Mouse (Mus musculus) CH12.LX (cell line): ENCODE results near the gene Trabd2b. TPM values are rescaled to one million over a fixed set of nuclear protein-coding genes. Genes with fewer than 3 reads are reported as not detected.
A peak's percentile ranks its signal among the peaks of the same experiment; 100 is the strongest.

Experiments
- DNase-seq: peaks from one replicate; pipeline ENCODE4 v3.0.0-alpha.2; 2013; ENCODE audit errors: extremely low read depth
- H3K27ac ChIP-seq: 2 replicates; pipeline ENCODE4 v1.5.1; 2012; ENCODE audit warnings: low read depth, mild to moderate bottlenecking, control low read depth, moderate library complexity; ENCODE audit not compliant: insufficient read depth
- H3K27me3 ChIP-seq: replicated peaks from 2 replicates; pipeline ENCODE3; 2012; ENCODE audit warnings: inconsistent platforms
- H3K36me3 ChIP-seq, 2 experiments: replicated peaks in 1 of 2; 2 replicates each; pipeline versions ENCODE3 to v1.6.1; 2012; ENCODE audit warnings: inconsistent platforms in 1 of 2, low read length in 1 of 2, mild to moderate bottlenecking in 1 of 2, mixed read lengths in 1 of 2, moderate library complexity in 1 of 2; ENCODE audit not compliant: control insufficient read depth in 1 of 2, insufficient read depth in 1 of 2
- H3K4me1 ChIP-seq, 2 experiments: 2 replicates each; pipeline ENCODE4 v1.6.1; 2012; ENCODE audit warnings: inconsistent platforms in 1 of 2, moderate library complexity in 1 of 2; ENCODE audit not compliant: insufficient read depth in 2 of 2, control insufficient read depth in 1 of 2
- H3K4me2 ChIP-seq: 2 replicates; pipeline ENCODE4 v1.6.1; 2012; ENCODE audit warnings: low read depth, mild to moderate bottlenecking, control low read depth; ENCODE audit not compliant: poor library complexity, insufficient read depth, severe bottlenecking
- H3K4me3 ChIP-seq, 3 experiments: fragments of 150-350 bp in 1 of 3; sonication (generic) in 1 of 3; replicated peaks in 1 of 3; 2 replicates each; pipeline versions ENCODE3 to v1.5.1; 2011 to 2012; ENCODE audit warnings: low read depth in 2 of 3, low read length in 2 of 3, mild to moderate bottlenecking in 2 of 3, moderate library complexity in 2 of 3, control low read depth in 1 of 3, improper control_type of control experiment in 1 of 3, inconsistent platforms in 1 of 3, mixed read lengths in 1 of 3; ENCODE audit not compliant: poor library complexity in 1 of 3
- H3K79me2 ChIP-seq: replicated peaks from 2 replicates; pipeline ENCODE4 v1.6.1; 2012; ENCODE audit warnings: mild to moderate bottlenecking, moderate library complexity; ENCODE audit not compliant: control insufficient read depth, poor library complexity, insufficient read depth, severe bottlenecking; ENCODE audit errors: extremely low read depth
- H3K9ac ChIP-seq: 2 replicates; pipeline ENCODE4 v1.6.1; 2012; ENCODE audit warnings: low read depth, mild to moderate bottlenecking, control low read depth, moderate library complexity; ENCODE audit not compliant: insufficient read depth
- H3K9me3 ChIP-seq: replicated peaks from 2 replicates; pipeline ENCODE3; 2012; ENCODE audit warnings: low read length, inconsistent platforms, mixed read lengths
- BHLHE40 ChIP-seq: IDR thresholded peaks from 2 replicates; pipeline ENCODE4 v1.6.1; 2011; ENCODE audit warnings: mild to moderate bottlenecking, low read depth, low read length, improper control_type of control experiment
- CHD1 ChIP-seq: IDR thresholded peaks from 2 replicates; pipeline ENCODE4 v1.6.1; 2012; ENCODE audit warnings: low read depth, low read length, improper control_type of control experiment, inconsistent platforms
- CHD2 ChIP-seq: IDR thresholded peaks from 2 replicates; pipeline ENCODE4 v1.6.1; 2011; ENCODE audit warnings: low read length, improper control_type of control experiment
- CTCF ChIP-seq, 2 experiments: IDR thresholded peaks in 1 of 2; conservative IDR thresholded peaks in 1 of 2; 2 replicates each; pipeline ENCODE4 v1.5.1; 2011 to 2012; ENCODE audit warnings: low read depth in 2 of 2, low read length in 2 of 2, improper control_type of control experiment in 1 of 2, inconsistent platforms in 1 of 2, mild to moderate bottlenecking in 1 of 2, moderate library complexity in 1 of 2
- E2F4 ChIP-seq: IDR thresholded peaks from 2 replicates; pipeline ENCODE4 v1.6.1; 2011; ENCODE audit warnings: low read depth, low read length, improper control_type of control experiment; ENCODE audit not compliant: insufficient replicate concordance
- ELF1 ChIP-seq: IDR thresholded peaks from 2 replicates; pipeline ENCODE4 v1.6.1; 2014; ENCODE audit warnings: low read depth, mild to moderate bottlenecking, inconsistent platforms, low read length, improper control_type of control experiment
- EP300 ChIP-seq: IDR thresholded peaks from 2 replicates; pipeline ENCODE4 v1.6.1; 2011; ENCODE audit warnings: low read length, improper control_type of control experiment
- IRF4 ChIP-seq: IDR thresholded peaks from 2 replicates; pipeline ENCODE4 v1.6.1; 2014; ENCODE audit warnings: low read depth, mild to moderate bottlenecking, inconsistent platforms, low read length, improper control_type of control experiment
- JUN ChIP-seq: IDR thresholded peaks from 2 replicates; pipeline ENCODE4 v1.6.1; 2011; ENCODE audit warnings: low read depth, mild to moderate bottlenecking, low read length, improper control_type of control experiment, moderate library complexity; ENCODE audit not compliant: insufficient read depth
- MAX ChIP-seq: IDR thresholded peaks from 2 replicates; pipeline ENCODE4 v1.6.1; 2011; ENCODE audit warnings: low read length, improper control_type of control experiment
- MEF2A ChIP-seq: IDR thresholded peaks from 2 replicates; pipeline ENCODE4 v1.6.1; 2014; ENCODE audit warnings: low read depth, mild to moderate bottlenecking, inconsistent platforms, low read length, improper control_type of control experiment, borderline replicate concordance
- MXI1 ChIP-seq: IDR thresholded peaks from 2 replicates; pipeline ENCODE4 v1.6.1; 2011; ENCODE audit warnings: mild to moderate bottlenecking, low read depth, low read length, improper control_type of control experiment
- MYC ChIP-seq: IDR thresholded peaks from 2 replicates; pipeline ENCODE4 v1.6.1; 2011; ENCODE audit warnings: low read depth, mild to moderate bottlenecking, improper control_type of control experiment, low read length
- NELFE ChIP-seq: IDR thresholded peaks from 2 replicates; pipeline ENCODE4 v1.6.1; 2011; ENCODE audit warnings: low read depth, low read length, improper control_type of control experiment
- NRF1 ChIP-seq: IDR thresholded peaks from 2 replicates; pipeline ENCODE4 v1.6.1; 2014; ENCODE audit warnings: low read depth, mild to moderate bottlenecking, inconsistent platforms, low read length, improper control_type of control experiment, moderate library complexity
- POLR2AphosphoS2 ChIP-seq: IDR thresholded peaks from 2 replicates; pipeline ENCODE4 v1.6.1; 2011; ENCODE audit warnings: low read depth, low read length, improper control_type of control experiment
- RAD21 ChIP-seq: IDR thresholded peaks from 2 replicates; pipeline ENCODE4 v1.6.1; 2011; ENCODE audit warnings: low read depth, mild to moderate bottlenecking, low read length, improper control_type of control experiment, moderate library complexity
- SIN3A ChIP-seq: IDR thresholded peaks from 2 replicates; pipeline ENCODE4 v1.6.1; 2012; ENCODE audit warnings: low read length, improper control_type of control experiment, inconsistent platforms
- SMC3 ChIP-seq: IDR thresholded peaks from 2 replicates; pipeline ENCODE4 v1.6.1; 2011; ENCODE audit warnings: low read depth, low read length, improper control_type of control experiment
- TCF12 ChIP-seq: IDR thresholded peaks from 2 replicates; pipeline ENCODE4 v1.6.1; 2014; ENCODE audit warnings: low read depth, mild to moderate bottlenecking, inconsistent platforms, low read length, improper control_type of control experiment
- UBTF ChIP-seq: IDR thresholded peaks from 2 replicates; pipeline ENCODE4 v1.6.1; 2012; ENCODE audit warnings: low read depth, mild to moderate bottlenecking, inconsistent platforms, low read length, improper control_type of control experiment, moderate library complexity
- USF1 ChIP-seq: IDR thresholded peaks from 2 replicates; pipeline ENCODE4 v1.6.1; 2014; ENCODE audit warnings: low read depth, mild to moderate bottlenecking, inconsistent platforms, low read length, improper control_type of control experiment
- USF2 ChIP-seq: conservative IDR thresholded peaks from 2 replicates; pipeline ENCODE4 v1.6.1; 2011; ENCODE audit warnings: low read depth, low read length, improper control_type of control experiment
- ZC3H11A ChIP-seq: IDR thresholded peaks from 2 replicates; pipeline ENCODE4 v1.6.1; 2012; ENCODE audit warnings: low read depth, mild to moderate bottlenecking, inconsistent platforms, low read length, improper control_type of control experiment
- ZNF384 ChIP-seq: IDR thresholded peaks from 2 replicates; pipeline ENCODE4 v1.6.1; 2012; ENCODE audit warnings: low read depth, low read length, improper control_type of control experiment, inconsistent platforms
- dilution Hi-C: fragments of 300-500 bp; cut with MboI; formaldehyde crosslinking; loops from 2 replicates; pipeline ENCODE4 v1.14.3; 2020; ENCODE audit warnings: low sequenced_read_pairs; ENCODE audit not compliant: extremely low pct_unique_long_range_greater_than_20kb, extremely low pct_ligation_motif_present
- in situ Hi-C: fragments of 300-500 bp; cut with MboI; formaldehyde crosslinking; loops from 3 replicates; pipeline ENCODE4 v1.14.3; 2019; ENCODE audit warnings: low sequenced_read_pairs, low pct_ligation_motif_present, low pct_unique_long_range_greater_than_20kb, mixed read lengths
- polyA plus RNA-seq: library from polyadenylated mRNA; unstranded; fragments of >175 nt; gene quantifications from 2 replicates; pipeline ENCODE4 v1.2.1, GENCODE M21; 2012; ENCODE audit warnings: low read depth; ENCODE audit not compliant: insufficient read length
- total RNA-seq, 2 experiments: library from RNA; depleted of rRNA; stranded (reverse); fragments of 300-350 nt in 1 of 2; fragments of >200 nt in 1 of 2; gene quantifications; 2 replicates each; pipeline ENCODE4 v1.2.3; 2012 to 2014

The Trabd2b gene
- total and polyA plus RNA-seq, 3 experiments, result not detected

DNA sequence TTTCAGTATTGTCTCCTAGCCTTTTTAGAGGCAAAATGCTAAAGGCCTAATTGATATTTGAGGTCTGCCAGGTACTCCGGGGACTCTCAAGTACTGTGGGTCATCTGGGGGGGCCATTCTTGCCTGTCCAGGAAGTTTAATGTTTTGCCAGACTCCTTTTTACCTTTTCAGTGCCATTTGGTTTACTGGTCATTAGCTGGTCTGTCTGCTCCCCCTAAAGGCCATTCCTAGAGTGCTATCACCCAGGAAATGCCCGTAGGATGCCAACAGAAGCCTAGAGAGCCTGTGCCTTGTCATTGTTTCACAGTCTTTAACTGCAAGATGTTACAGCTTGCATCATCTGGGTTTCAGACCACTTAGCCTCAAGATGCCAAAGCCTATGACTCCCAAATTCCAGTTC, 35.7 kb downstream of the Trabd2b start:
- no peak overlapping the region for H3K4me3 ChIP-seq
- in situ Hi-C loops, result no loop called here

GRCm38 (mm10) chr4:114442661-114443060, 36.1 kb downstream of the Trabd2b start:
- dilution Hi-C loops (no loop called here), in situ Hi-C loops (no loop called here)
- Histone ChIP-seq H3K9ac (no peak overlapping the region), H3K27ac (no peak overlapping the region), H3K27me3 (peaks cover 25% of the 10 kb centered on the region), H3K9me3 (no peaks in the 10 kb centered on the region), H3K36me3 (no peaks in the 10 kb centered on the region), H3K4me2 (no peak overlapping the region), H3K79me2 (no peaks in the 10 kb centered on the region), H3K4me1 (no peaks in the 10 kb centered on the region), H3K4me3 (no peak overlapping the region)
- no peak for DNase-seq
- TF ChIP-seq USF2, result no peak
- TF ChIP-seq POLR2AphosphoS2, result no peak
- TF ChIP-seq NRF1, result no peak
- TF ChIP-seq CHD2, result no peak
- no peak for TF ChIP-seq JUN
- no peak for TF ChIP-seq E2F4
- no peak for TF ChIP-seq MAX
- TF ChIP-seq IRF4, result no peak
- no peak for TF ChIP-seq SIN3A
- TF ChIP-seq NELFE, result no peak
- TF ChIP-seq MYC, result no peak
- no peak for TF ChIP-seq ELF1
- no peak for TF ChIP-seq ZC3H11A
- TF ChIP-seq USF1, result no peak
- no peak for TF ChIP-seq MXI1

More for the DNA sequence above, 35.7 kb downstream of the Trabd2b start:
- H3K9me3 ChIP-seq, result no peaks in the 10 kb centered on the region
- H3K79me2 ChIP-seq, result no peaks in the 10 kb centered on the region
- TF ChIP-seq USF1, result no peak
- TF ChIP-seq RAD21, result peak; percentile 26
- TF ChIP-seq TCF12, result no peak
- no peak for TF ChIP-seq SMC3
- TF ChIP-seq E2F4, result no peak
- no peak for TF ChIP-seq ZC3H11A
- no peak for TF ChIP-seq ZNF384
- TF ChIP-seq UBTF, result no peak
- TF ChIP-seq CHD1, result no peak
- TF ChIP-seq MEF2A, result no peak
- TF ChIP-seq ELF1, result no peak
- TF ChIP-seq MYC, result no peak
- no peak for TF ChIP-seq EP300
- peak in 1 of 2 experiments; percentile 25; a peak in 2 of 4 replicates for TF ChIP-seq CTCF (conservative IDR thresholded peaks at IDR 0.05 in 1 of 2, IDR thresholded peaks at IDR 0.05 in 1 of 2; ENCODE audit: low read depth in 2 of 2, low read length in 2 of 2)
- no peak for TF ChIP-seq BHLHE40
- TF ChIP-seq USF2, result no peak
- DNase-seq, result no peak
- peaks cover 22% of the 10 kb centered on the region for H3K27me3 ChIP-seq
- H3K36me3 ChIP-seq, result no peaks in the 10 kb centered on the region
- no peak overlapping the region for H3K4me2 ChIP-seq
- dilution Hi-C loops, result no loop called here
- no peak overlapping the region for H3K9ac ChIP-seq
- H3K4me1 ChIP-seq, result no peaks in the 10 kb centered on the region
- H3K27ac ChIP-seq, result no peak overlapping the region
